Mouse (Mus musculus) intestine, embryonic 14.5 days (tissue): ENCODE data around the gene Fst. TPM values are rescaled to one million over a fixed set of nuclear protein-coding genes. Genes with fewer than 3 reads are reported as not detected.

Experiments used
- ATAC-seq: fragments of 200-750 bp; cut with Nextera tagmentation; replicated peaks from 2 replicates; pipeline ENCODE4 v1.8.0; 2017; ENCODE audit warnings: low read depth, moderate number of reproducible peaks, moderate TSS enrichment, moderate library complexity; ENCODE audit not compliant: low FRiP score, low TSS enrichment
- DNase-seq: peaks from one replicate; pipeline ENCODE4 v3.0.0-alpha.2; 2018; ENCODE audit warnings: low spot score
- H3K27ac ChIP-seq: fragments of 300-500 bp; sonication (generic); 2 replicates; pipeline ENCODE4 v1.5.1; 2014; ENCODE audit warnings: low read depth, mild to moderate bottlenecking, control low read depth
- H3K27me3 ChIP-seq: fragments of 300-500 bp; sonication (generic); replicated peaks from 2 replicates; pipeline ENCODE4 v1.6.1; 2014; ENCODE audit warnings: low read length, control low read depth; ENCODE audit not compliant: control insufficient read depth, insufficient read depth
- H3K36me3 ChIP-seq: fragments of 300-500 bp; sonication (generic); 2 replicates; pipeline ENCODE4 v1.6.1; 2014; ENCODE audit warnings: low read length, control low read depth; ENCODE audit not compliant: control insufficient read depth, insufficient read depth
- H3K4me1 ChIP-seq: fragments of 300-500 bp; sonication (generic); replicated peaks from 2 replicates; pipeline ENCODE4 v1.6.1; 2014; ENCODE audit warnings: low read length, control low read depth, mixed read lengths; ENCODE audit not compliant: control insufficient read depth, insufficient read depth
- H3K4me2 ChIP-seq: fragments of 300-500 bp; sonication (generic); 2 replicates; pipeline ENCODE4 v1.6.1; 2014; ENCODE audit warnings: low read length
- H3K4me3 ChIP-seq: fragments of 300-500 bp; sonication (generic); 2 replicates; pipeline ENCODE4 v1.5.1; 2014; ENCODE audit warnings: low read depth, low read length, control low read depth, mixed read lengths
- H3K9ac ChIP-seq: fragments of 300-500 bp; sonication (generic); 2 replicates; pipeline ENCODE4 v1.6.1; 2014; ENCODE audit warnings: mild to moderate bottlenecking, low read length
- H3K9me3 ChIP-seq: fragments of 300-500 bp; sonication (generic); 2 replicates; pipeline ENCODE4 v1.6.1; 2016; ENCODE audit warnings: low read length, control low read depth; ENCODE audit not compliant: control insufficient read depth
- WGBS: fragments of 180-500 bp; shearing (Covaris S2); extraction: QIAGEN DNeasy Blood & Tissue Kit; methylation state at CpG from one replicate; pipeline ENCODE4 v1.1.7; 2014; 5-methylcytosine and 5-hydroxymethylcytosine counted together
- polyA plus RNA-seq: library from polyadenylated mRNA; unstranded; fragments of >200 nt; fragmentation: Nextera tagmentation; extraction: Ambion mirVana; gene quantifications from 2 replicates; pipeline ENCODE4 v1.2.1, GENCODE M21; 2014

Fst gene
- polyA plus RNA-seq = 43.5 and 51.0 TPM in 2 replicates

- DNase-seq = peak; percentile 77
- peak within 1 kb of the TSS; percentile 53 for H3K4me3 ChIP-seq
- H3K9me3 ChIP-seq = no peaks in the 10 kb centered on the region
- H3K27me3 ChIP-seq = peaks cover 52% of the 10 kb centered on the region
- WGBS = under 1% methylated on average over 73 of the region's 77 CpGs
- H3K4me1 ChIP-seq = peaks cover 14% of the 10 kb centered on the region; the same call in 1 of the 2 replicates
- 0 out of 2 replicates have a peak, but pooled peaks cover 2% of the 10 kb centered on the region for H3K36me3 ChIP-seq
- peak within 1 kb of the TSS; percentile 62 for H3K27ac ChIP-seq
- H3K9ac ChIP-seq = peak within 1 kb of the TSS; percentile 55
- H3K4me2 ChIP-seq = peak within 1 kb of the TSS; percentile 93
- ATAC-seq = peak; percentile 50
Measured at GRCm38 (mm10) chr13:114458886-114459700, at the start of gene Fst. Gene Fst, minus strand, starts transcription at chr13:114458951.

DNA sequence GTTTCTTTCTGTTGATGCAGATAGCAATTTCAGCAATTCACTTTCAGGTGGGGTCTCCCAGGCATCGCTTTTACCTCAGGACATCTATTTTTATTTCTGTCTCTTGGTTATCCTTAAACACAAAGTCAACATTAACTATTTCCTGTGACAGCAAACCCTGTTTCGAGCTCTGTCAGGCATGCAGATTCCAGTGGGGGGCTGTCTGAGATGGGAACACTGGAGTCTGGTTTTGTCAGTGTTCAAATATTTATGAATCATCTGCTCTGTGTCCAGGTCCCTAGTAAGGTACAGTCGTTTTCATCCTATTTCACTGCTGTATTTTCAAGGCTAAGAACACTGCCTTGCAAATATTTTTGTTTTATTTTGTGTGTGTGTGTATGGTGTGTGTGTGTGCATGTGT is 35.1 kb upstream of the Fst start:
- ATAC-seq (no peak), DNase-seq (no peak)
- Histone ChIP-seq H3K27me3 (no peaks in the 10 kb centered on the region), H3K9ac (no peak overlapping the region), H3K4me2 (no peak overlapping the region), H3K9me3 (no peaks in the 10 kb centered on the region), H3K4me1 (no peaks in the 10 kb centered on the region), H3K36me3 (no peaks in the 10 kb centered on the region), H3K4me3 (no peak overlapping the region), H3K27ac (no peak overlapping the region)
- WGBS = 24% methylated on average over 3 of the region's 3 CpGs

DNA sequence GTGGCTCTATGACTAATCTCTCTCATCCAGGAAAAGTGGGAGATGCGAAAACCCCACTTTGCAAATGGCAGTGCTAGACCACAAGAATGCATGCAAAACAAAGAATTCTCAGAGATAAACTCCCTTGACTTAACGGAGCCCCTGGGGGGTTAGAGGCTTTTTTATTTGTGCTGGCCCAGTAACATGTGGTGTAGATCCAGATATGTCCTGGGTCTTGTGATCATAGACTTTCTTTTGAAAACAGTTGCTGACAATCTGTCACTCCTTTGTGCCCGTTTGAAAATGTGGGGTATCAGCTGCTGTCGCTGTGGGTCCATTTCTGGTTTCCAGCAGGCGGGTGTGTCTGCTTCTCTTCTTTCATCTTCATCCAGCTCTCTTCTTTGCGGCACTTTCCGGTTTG is 29.4 kb upstream of the Fst start:
- DNase-seq (no peak), ATAC-seq (no peak)
- no peaks in the 10 kb centered on the region for H3K4me1 ChIP-seq
- H3K4me2 ChIP-seq = no peak overlapping the region
- H3K9ac ChIP-seq = no peak overlapping the region
- no peak overlapping the region for H3K27ac ChIP-seq
- H3K9me3 ChIP-seq = no peaks in the 10 kb centered on the region
- WGBS = 83% methylated on average over 7 of the region's 7 CpGs
- H3K4me3 ChIP-seq = no peak overlapping the region
- no peaks in the 10 kb centered on the region for H3K27me3 ChIP-seq
- no peaks in the 10 kb centered on the region for H3K36me3 ChIP-seq

DNA sequence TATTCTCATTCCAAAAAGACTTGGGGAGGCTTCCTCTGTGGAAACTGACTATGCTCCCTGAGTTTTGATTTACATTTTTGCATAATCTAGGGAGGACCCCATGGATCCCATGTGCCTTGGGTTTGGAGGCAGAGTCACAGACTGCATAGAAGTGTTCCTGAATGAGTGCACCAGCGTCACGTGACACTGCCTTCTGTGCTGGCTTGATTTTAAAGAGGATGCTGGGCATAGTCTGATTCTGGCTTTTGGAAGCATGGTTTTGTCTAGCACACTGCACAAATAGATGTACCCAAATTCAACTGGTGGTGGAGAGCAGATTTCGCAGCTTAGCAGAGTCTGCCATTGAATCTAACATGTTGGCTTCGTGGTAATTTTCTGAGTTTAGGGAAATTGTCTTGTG is 19.6 kb upstream of the Fst start:
- Histone ChIP-seq H3K27me3 (no peaks in the 10 kb centered on the region), H3K9me3 (no peaks in the 10 kb centered on the region), H3K36me3 (no peaks in the 10 kb centered on the region), H3K9ac (no peak overlapping the region), H3K27ac (no peak overlapping the region), H3K4me3 (no peak overlapping the region), H3K4me2 (no peak overlapping the region), H3K4me1 (no peaks in the 10 kb centered on the region)
- no peak for ATAC-seq
- 90% methylated on average over 4 of the region's 4 CpGs for WGBS
- no peak for DNase-seq

DNA sequence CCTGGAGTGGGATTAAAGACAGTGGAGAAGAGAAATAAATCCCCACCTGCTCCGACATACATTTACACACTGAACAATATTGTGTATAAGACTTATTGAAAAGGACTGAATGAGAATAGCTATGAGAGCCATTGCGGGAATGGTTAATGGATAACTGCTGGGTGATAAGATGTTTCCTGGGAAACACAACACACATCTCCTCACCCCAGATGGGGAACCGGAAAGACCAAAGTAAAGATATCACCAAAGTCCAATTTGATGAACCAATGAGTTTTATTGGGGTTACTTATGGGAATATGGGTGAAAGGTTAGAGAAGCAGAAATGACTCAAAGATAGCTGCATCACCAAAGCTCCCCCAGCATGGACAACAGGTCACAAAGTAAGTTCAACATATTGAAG is 11.2 kb upstream of the Fst start:
- Histone ChIP-seq H3K27ac (no peak overlapping the region), H3K36me3 (no peaks in the 10 kb centered on the region), H3K27me3 (no peaks in the 10 kb centered on the region), H3K4me1 (no peaks in the 10 kb centered on the region), H3K4me2 (no peak overlapping the region), H3K9ac (no peak overlapping the region), H3K4me3 (no peak overlapping the region), H3K9me3 (no peaks in the 10 kb centered on the region)
- WGBS = 73% methylated on average over 3 of the region's 3 CpGs
- no peak for ATAC-seq
- no peak for DNase-seq

DNA sequence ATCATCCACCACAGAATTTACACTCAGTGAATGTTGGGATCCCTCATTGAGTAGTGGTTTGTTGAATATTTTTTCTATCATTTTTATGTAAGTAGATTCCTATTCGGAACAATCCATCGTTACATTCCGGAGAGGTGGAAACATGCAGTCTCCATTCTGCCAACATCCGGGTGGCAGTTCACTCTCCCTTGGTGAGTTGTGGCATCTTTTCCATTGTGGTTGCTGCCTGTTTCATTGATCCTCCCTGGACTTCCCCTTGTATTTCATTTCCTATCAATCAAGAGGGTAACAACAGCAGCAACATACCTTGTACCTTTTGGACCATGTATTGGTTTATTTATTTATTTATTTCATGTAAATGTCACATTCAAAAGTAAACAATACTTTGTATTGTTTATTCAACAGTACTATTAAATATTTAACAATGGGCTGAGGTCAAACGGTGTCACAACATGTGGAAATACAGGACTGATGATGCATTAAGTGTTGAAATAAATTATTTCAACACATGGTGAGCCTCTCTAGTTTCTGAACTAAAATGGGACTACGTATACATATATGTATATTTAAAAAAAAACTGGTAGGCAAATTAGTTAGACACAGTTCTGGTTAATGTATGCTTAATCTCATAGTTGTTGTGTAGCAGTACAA is 7.6 kb upstream of the Fst start:
- no peak overlapping the region for H3K4me3 ChIP-seq
- H3K9ac ChIP-seq = no peak overlapping the region
- ATAC-seq = no peak
- H3K9me3 ChIP-seq = no peaks in the 10 kb centered on the region
- no peak overlapping the region for H3K4me2 ChIP-seq
- WGBS = 92% methylated on average over 6 of the region's 6 CpGs
- no peaks in the 10 kb centered on the region for H3K4me1 ChIP-seq
- H3K36me3 ChIP-seq = no peaks in the 10 kb centered on the region
- H3K27me3 ChIP-seq = peaks cover 3% of the 10 kb centered on the region; the same call in 1 of the 2 replicates
- DNase-seq = no peak
- no peak overlapping the region for H3K27ac ChIP-seq

DNA sequence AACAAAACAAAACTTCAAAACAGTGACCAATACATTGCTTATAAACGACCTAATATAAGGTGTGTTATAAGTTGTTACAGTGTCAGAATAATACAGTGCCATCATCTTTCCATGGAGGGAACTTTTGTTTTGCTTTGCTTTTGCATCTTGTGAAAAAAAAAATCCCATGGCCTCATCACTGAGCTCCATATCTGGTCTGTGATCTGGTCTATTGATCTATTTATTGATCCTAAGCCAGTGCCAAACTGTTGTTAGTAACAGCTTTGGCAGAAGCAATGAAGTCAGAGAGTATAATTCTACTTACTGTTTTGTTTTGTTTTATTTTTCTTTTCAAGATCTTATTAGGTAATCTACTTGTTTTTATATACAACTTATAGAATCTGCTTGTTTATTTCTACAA is 6.6 kb upstream of the Fst start:
- ATAC-seq = no peak
- no peaks in the 10 kb centered on the region for H3K9me3 ChIP-seq
- 76% methylated on average over 1 of the region's 1 CpGs for WGBS

DNA sequence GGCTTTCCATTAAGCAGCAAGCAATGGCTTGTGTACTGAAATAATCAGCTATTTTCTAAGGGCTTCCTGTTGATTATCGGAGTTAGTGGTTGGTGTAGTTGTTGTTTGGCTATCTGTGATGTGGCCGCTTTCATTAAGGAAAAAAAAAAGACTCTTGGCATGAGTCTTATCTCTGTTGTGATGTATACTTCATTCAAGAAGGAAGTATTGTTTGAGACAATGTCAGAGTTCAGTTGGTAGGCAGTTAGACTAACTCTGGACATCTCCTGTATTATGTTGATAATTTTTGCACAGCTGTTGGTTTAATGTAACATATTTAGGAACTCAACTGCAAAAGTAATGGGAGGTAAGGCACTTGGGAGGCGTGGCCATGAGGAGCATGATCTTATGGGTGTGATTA is 6.1 kb upstream of the Fst start:
- peaks cover 5% of the 10 kb centered on the region; the same call in 1 of the 2 replicates for H3K4me1 ChIP-seq
- no peaks in the 10 kb centered on the region for H3K36me3 ChIP-seq
- no peak overlapping the region for H3K27ac ChIP-seq
- H3K9ac ChIP-seq = no peak overlapping the region
- H3K9me3 ChIP-seq = no peaks in the 10 kb centered on the region
- H3K27me3 ChIP-seq = peaks cover 16% of the 10 kb centered on the region; the same call in 1 of the 2 replicates
- DNase-seq (no peak), ATAC-seq (no peak)
- H3K4me3 ChIP-seq = no peak overlapping the region
- H3K4me2 ChIP-seq = no peak overlapping the region
- 83% methylated on average over 3 of the region's 3 CpGs for WGBS

More for the DNA sequence above, 6.6 kb upstream of the Fst start:
- Histone ChIP-seq H3K4me1 (0 out of 2 replicates have a peak, but pooled peaks cover under 1% of the 10 kb centered on the region), H3K4me3 (no peak overlapping the region), H3K36me3 (no peaks in the 10 kb centered on the region), H3K4me2 (no peak overlapping the region), H3K27me3 (peaks cover 10% of the 10 kb centered on the region; the same call in 1 of the 2 replicates), H3K27ac (no peak overlapping the region), H3K9ac (no peak overlapping the region)
- no peak for DNase-seq
